Mouse (Mus musculus) macrophage (primary cell): Measurements from ENCODE around the gene Crb3. TPM values are rescaled to one million over a fixed set of nuclear protein-coding genes. Genes with fewer than 3 reads are reported as not detected.
A peak's percentile ranks its signal among the peaks of the same experiment; 100 is the strongest.

Experiments used
- H3K27ac ChIP-seq: fragments of 350-480 bp; formaldehyde crosslinking; 2 replicates; pipeline ENCODE4 v1.9.0; 2021
- H3K36me3 ChIP-seq: fragments of 350-480 bp; formaldehyde crosslinking; 2 replicates; pipeline ENCODE4 v1.9.0; 2021; ENCODE audit errors: inconsistent target
- H3K4me3 ChIP-seq: fragments of 350-480 bp; formaldehyde crosslinking; 2 replicates; pipeline ENCODE4 v1.9.0; 2021; ENCODE audit errors: inconsistent target
- H3K79me2 ChIP-seq: fragments of 350-480 bp; formaldehyde crosslinking; 2 replicates; pipeline ENCODE4 v1.9.0; 2021; ENCODE audit errors: inconsistent target
- WGBS: methylation state at CpG from one replicate; pipeline ENCODE4 v1.1.7; 2026; ENCODE audit warnings: inconsistent platforms; ENCODE audit not compliant: missing documents; 5-methylcytosine and 5-hydroxymethylcytosine counted together
- polyA plus RNA-seq: library from polyadenylated mRNA; stranded (reverse); fragments of 250-400 nt; gene quantifications from 3 replicates; pipeline ENCODE4 v1.2.4, GENCODE M21; 2018; ENCODE audit warnings: inconsistent platforms

The Crb3 gene
- polyA plus RNA-seq, 1 experiment from 2014 or later = not detected

DNA sequence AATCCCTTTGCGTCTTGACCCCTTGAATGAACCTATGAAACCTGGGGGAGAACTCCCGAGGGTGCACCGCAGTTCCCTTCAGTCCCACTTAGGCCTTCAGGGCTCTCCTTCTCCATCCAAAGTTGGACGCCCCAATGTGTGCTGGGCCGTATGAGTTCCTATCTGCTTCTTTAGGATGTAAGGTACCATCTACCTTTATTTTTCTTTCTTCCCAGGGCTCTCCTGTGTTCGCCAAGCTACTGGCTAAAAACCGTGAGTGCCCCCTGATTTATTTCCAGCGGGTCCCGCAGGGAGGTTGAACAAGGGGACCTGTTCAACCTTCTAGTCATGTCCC is 47.1 kb downstream of the Crb3 start:
- Histone ChIP-seq H3K4me3 (peak overlapping the region; percentile 87), H3K36me3 (no peaks in the 10 kb centered on the region), H3K27ac (peak overlapping the region; percentile 88), H3K79me2 (peaks cover 28% of the 10 kb centered on the region)
- 63% methylated on average over 7 of the region's 9 CpGs for WGBS

DNA sequence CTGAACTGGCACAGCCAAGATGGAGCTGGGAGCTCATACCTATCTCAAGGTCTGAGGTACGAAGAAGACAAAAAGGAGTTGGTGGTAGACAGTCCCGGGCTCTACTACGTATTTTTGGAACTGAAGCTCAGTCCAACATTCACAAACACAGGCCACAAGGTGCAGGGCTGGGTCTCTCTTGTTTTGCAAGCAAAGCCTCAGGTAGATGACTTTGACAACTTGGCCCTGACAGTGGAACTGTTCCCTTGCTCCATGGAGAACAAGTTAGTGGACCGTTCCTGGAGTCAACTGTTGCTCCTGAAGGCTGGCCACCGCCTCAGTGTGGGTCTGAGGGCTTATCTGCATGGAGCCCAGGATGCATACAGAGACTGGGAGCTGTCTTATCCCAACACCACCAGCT is 48.2 kb downstream of the Crb3 start:
- peaks cover 28% of the 10 kb centered on the region for H3K79me2 ChIP-seq
- H3K36me3 ChIP-seq = no peaks in the 10 kb centered on the region
- 92% methylated on average over 5 of the region's 5 CpGs for WGBS
- peak overlapping the region; percentile 88 for H3K27ac ChIP-seq
- peak overlapping the region; percentile 87 for H3K4me3 ChIP-seq

DNA sequence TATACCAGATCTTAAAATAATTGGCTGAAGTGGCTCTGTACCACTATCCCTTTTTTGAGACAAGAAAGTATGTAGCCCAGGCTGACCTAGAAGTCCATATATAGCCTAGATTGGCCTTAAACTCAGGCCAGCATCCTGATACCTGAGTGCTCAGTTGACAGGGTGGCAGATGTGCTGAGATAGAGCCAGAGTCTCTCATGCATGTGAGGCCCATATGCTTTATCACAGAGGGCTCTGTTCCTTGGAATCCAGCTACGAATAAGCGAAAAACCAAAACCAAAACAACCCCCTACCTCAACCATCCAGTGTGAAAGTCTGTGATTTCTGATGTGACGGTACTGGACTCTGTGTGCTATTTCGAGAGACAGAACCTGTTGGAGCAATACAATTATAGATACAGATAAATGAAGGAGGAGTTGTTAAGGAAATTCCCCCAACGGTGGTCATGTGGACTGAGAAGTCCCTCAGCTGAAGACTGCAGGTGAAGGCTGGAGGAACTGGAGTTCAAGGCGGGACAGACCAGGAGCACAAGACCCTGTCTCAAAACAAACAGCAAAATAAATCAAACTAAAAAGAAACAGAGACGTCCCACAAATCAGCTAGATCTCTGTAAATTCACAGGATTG is 49.2 kb downstream of the Crb3 start:
- no peaks in the 10 kb centered on the region for H3K36me3 ChIP-seq
- peaks cover 28% of the 10 kb centered on the region for H3K79me2 ChIP-seq
- H3K4me3 ChIP-seq = no peak overlapping the region
- no peak overlapping the region for H3K27ac ChIP-seq
- 96% methylated on average over 7 of the region's 7 CpGs for WGBS

DNA sequence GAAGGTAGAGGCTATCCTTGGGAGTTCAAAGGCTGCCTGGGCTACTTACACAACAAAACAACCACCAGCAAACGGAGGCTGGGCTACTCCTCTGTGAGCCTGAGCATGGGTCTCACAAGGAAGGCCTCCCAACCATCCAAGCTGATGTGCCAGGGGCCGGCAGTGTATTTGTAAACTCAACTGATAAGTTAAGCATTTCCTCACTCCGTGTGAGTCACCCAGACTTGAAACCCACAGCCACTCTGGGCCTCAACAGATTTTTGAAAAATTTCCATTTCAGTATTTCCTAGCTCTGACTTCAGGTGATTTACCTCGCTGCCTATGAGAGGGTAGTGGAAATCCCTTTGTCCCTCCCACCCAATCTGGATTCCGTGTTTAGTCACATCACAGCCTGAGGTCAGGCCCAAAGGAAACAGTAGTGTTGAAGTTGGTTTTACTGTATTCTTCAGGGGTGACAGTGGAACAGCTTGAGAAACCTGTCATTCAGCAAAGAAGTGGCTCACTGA is 49.8 kb downstream of the Crb3 start:
- Histone ChIP-seq H3K27ac (no peak overlapping the region), H3K36me3 (no peaks in the 10 kb centered on the region), H3K4me3 (no peak overlapping the region), H3K79me2 (peaks cover 28% of the 10 kb centered on the region)
- 52% methylated on average over 5 of the region's 5 CpGs for WGBS

- no peaks in the 10 kb centered on the region for H3K36me3 ChIP-seq
- WGBS = 100% methylated on average over 1 of the region's 1 CpGs
- no peak overlapping the region for H3K4me3 ChIP-seq
- H3K27ac ChIP-seq = no peak overlapping the region
- peaks cover 28% of the 10 kb centered on the region for H3K79me2 ChIP-seq
Observed at GRCm38 (mm10) chr17:57110005-57110404, 51.1 kb downstream of the Crb3 start.

DNA sequence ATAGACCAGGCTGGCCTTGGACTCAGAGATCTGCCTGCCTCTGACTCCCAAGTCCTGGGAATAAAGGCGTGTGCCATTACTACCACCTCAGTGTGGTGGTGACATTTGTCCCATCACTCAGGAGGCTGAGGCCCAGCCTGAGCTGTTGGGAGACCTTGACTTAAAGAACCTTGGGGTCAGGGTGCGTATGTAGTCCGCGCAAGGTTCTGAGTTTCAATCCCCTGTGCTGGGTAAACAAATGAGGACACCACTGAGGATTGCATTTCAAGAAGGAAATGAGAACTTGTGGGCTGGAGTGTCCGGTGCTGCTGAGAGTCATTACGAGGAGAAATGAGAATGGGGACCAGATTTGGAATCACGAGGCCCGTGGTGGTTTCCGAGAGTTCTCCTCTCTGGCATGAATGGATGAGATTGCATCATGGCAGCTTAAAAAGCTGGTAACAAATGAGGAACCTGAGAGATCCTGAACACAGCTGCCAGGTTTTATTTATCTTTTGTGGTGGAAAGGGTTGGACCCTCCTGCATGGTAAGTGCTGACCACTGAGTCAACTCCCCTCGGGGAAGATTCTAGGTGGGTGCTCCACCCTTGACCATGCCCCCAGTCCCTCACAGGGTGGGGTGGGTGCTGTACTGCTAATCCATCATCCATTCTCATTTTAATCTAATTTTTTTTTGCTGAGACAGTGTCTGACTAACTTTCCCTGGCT is 54.0 kb downstream of the Crb3 start:
- H3K79me2 ChIP-seq = 0 out of 2 replicates have a peak, but pooled peaks cover under 1% of the 10 kb centered on the region
- WGBS = 9% methylated on average over 10 of the region's 10 CpGs
- peak overlapping the region; percentile 85 for H3K27ac ChIP-seq
- no peaks in the 10 kb centered on the region for H3K36me3 ChIP-seq
- H3K4me3 ChIP-seq = no peak overlapping the region

Other genes starting within 250 kb of the Crb3 start
- 0.11 TPM in 2 of 3 replicates, not detected in the other for gene Rfx2, start 228.1 kb upstream of the Crb3 start, polyA plus RNA-seq
- gene Acsbg2, start 184.7 kb upstream of the Crb3 start, polyA plus RNA-seq = not detected in 3 replicates
- 0.07 TPM in 1 of 3 replicates, not detected in the others for gene 1700061G19Rik, start 183.6 kb upstream of the Crb3 start, polyA plus RNA-seq
- 12.6 to 16.0 TPM (median 13.0 TPM) in 3 replicates for gene Mllt1, start 123.7 kb upstream of the Crb3 start, polyA plus RNA-seq
- not detected in 3 replicates for gene Acer1, start 77.0 kb upstream of the Crb3 start, polyA plus RNA-seq
- gene Clpp, start 68.8 kb upstream of the Crb3 start, polyA plus RNA-seq = 20.0 to 37.4 TPM (median 21.4 TPM) in 3 replicates
- 3.6 to 20.7 TPM (median 11.8 TPM) in 3 replicates for gene Alkbh7, start 61.8 kb upstream of the Crb3 start, polyA plus RNA-seq
- not detected in 3 replicates for gene Pspn, start 59.1 kb upstream of the Crb3 start, polyA plus RNA-seq
- 63.3 to 154 TPM (median 75.9 TPM) in 3 replicates for gene Gtf2f1, start 47.8 kb upstream of the Crb3 start, polyA plus RNA-seq
- not detected in 3 replicates for gene Gm17949, start 47.6 kb upstream of the Crb3 start, polyA plus RNA-seq
- 33.8 to 48.2 TPM (median 45.0 TPM) in 3 replicates for gene Khsrp, start 27.6 kb upstream of the Crb3 start, polyA plus RNA-seq
- not detected in 3 replicates for gene Slc25a41, start 17.5 kb upstream of the Crb3 start, polyA plus RNA-seq
- gene Slc25a23, start 758 bp downstream of the Crb3 start, polyA plus RNA-seq = 4.0 to 8.6 TPM (median 6.8 TPM) in 3 replicates
- 14.1 to 26.5 TPM (median 15.7 TPM) in 3 replicates for gene Dennd1c, start 19.4 kb downstream of the Crb3 start, polyA plus RNA-seq
- 0.15 to 0.36 TPM (median 0.27 TPM) in 3 replicates for gene Tubb4a, start 28.7 kb downstream of the Crb3 start, polyA plus RNA-seq
- gene Tnfsf9, start 46.2 kb downstream of the Crb3 start, polyA plus RNA-seq = 2.6 to 9.9 TPM (median 7.6 TPM) in 3 replicates
- not detected in 3 replicates for gene Cd70, start 90.7 kb downstream of the Crb3 start, polyA plus RNA-seq
- 1.7 to 2.2 TPM (median 2.2 TPM) in 3 replicates for gene Tnfsf14, start 135.1 kb downstream of the Crb3 start, polyA plus RNA-seq
- gene C3, start 169.0 kb downstream of the Crb3 start, polyA plus RNA-seq = 15.9 to 57.7 TPM (median 40.8 TPM) in 3 replicates
- 44.3 to 68.7 TPM (median 50.3 TPM) in 3 replicates for gene Gpr108, start 189.3 kb downstream of the Crb3 start, polyA plus RNA-seq
- 16.5 to 20.2 TPM (median 17.0 TPM) in 3 replicates for gene Trip10, start 190.3 kb downstream of the Crb3 start, polyA plus RNA-seq
- 91.4 to 144 TPM (median 106 TPM) in 3 replicates for gene Vav1, start 220.0 kb downstream of the Crb3 start, polyA plus RNA-seq